Mouse (Mus musculus) heart, postnatal 0 days (tissue): ENCODE measurements around the gene Rtn4rl1. TPM values are rescaled to one million over a fixed set of nuclear protein-coding genes. Genes with fewer than 3 reads are reported as not detected.
A peak's percentile ranks its signal among the peaks of the same experiment; 100 is the strongest.

ENCODE experiments used
- ATAC-seq: fragments of 200-750 bp; cut with Nextera tagmentation; 2 replicates; pipeline ENCODE4 v1.8.0; 2017; ENCODE audit warnings: low read depth, moderate number of reproducible peaks, moderate library complexity; ENCODE audit not compliant: insufficient read depth
- DNase-seq: peaks from one replicate; pipeline ENCODE4 v3.0.0-alpha.2; 2016; ENCODE audit warnings: low spot score
- H3K27ac ChIP-seq: fragments of 300-500 bp; sonication (generic); 2 replicates; pipeline ENCODE4 v1.5.1; 2014; ENCODE audit warnings: low read depth, mild to moderate bottlenecking
- H3K27me3 ChIP-seq: fragments of 300-500 bp; sonication (generic); 2 replicates; pipeline ENCODE4 v1.6.1; 2014; ENCODE audit warnings: low read length, mixed read lengths; ENCODE audit not compliant: control insufficient read depth, insufficient read depth
- H3K36me3 ChIP-seq: fragments of 300-500 bp; sonication (generic); replicated peaks from 2 replicates; pipeline ENCODE4 v1.6.1; 2014; ENCODE audit warnings: low read length, mixed read lengths; ENCODE audit not compliant: control insufficient read depth, insufficient read depth
- H3K4me1 ChIP-seq: fragments of 300-500 bp; sonication (generic); 2 replicates; pipeline ENCODE4 v1.6.1; 2014; ENCODE audit warnings: antibody characterized with exemption; ENCODE audit not compliant: control insufficient read depth, insufficient read depth
- H3K4me2 ChIP-seq: fragments of 300-500 bp; sonication (generic); 2 replicates; pipeline ENCODE4 v1.6.1; 2014; ENCODE audit warnings: low read depth, mild to moderate bottlenecking, low read length, moderate library complexity
- H3K4me3 ChIP-seq: fragments of 300-500 bp; sonication (generic); 2 replicates; pipeline ENCODE4 v1.5.1; 2014; ENCODE audit warnings: low read depth, low read length
- H3K9ac ChIP-seq: fragments of 300-500 bp; sonication (generic); replicated peaks from 2 replicates; pipeline ENCODE4 v1.6.1; 2014; ENCODE audit warnings: low read depth, low read length, mixed read lengths
- H3K9me3 ChIP-seq: fragments of 300-500 bp; sonication (generic); replicated peaks from 2 replicates; pipeline ENCODE4 v1.6.1; 2016; ENCODE audit warnings: low read length; ENCODE audit not compliant: control insufficient read depth
- CTCF ChIP-seq: IDR thresholded peaks from 2 replicates; pipeline ENCODE4 v1.5.1; 2016; ENCODE audit warnings: antibody characterized with exemption, control low read depth, low read depth
- EP300 ChIP-seq: IDR thresholded peaks from 2 replicates; pipeline ENCODE4 v1.6.1; 2016; ENCODE audit warnings: antibody characterized with exemption, low read depth
- WGBS: fragments of 180-500 bp; shearing (Covaris S2); extraction: QIAGEN DNeasy Blood & Tissue Kit; methylation state at CpG from one replicate; pipeline ENCODE4 v1.1.7; 2014; 5-methylcytosine and 5-hydroxymethylcytosine counted together
- polyA plus RNA-seq: library from polyadenylated mRNA; unstranded; fragments of >200 nt; fragmentation: Nextera tagmentation; extraction: Ambion mirVana; gene quantifications from 2 replicates; pipeline ENCODE4 v1.2.1, GENCODE M21; 2015
- total RNA-seq: library from RNA; depleted of rRNA; stranded (reverse); fragments of >200 nt; gene quantifications from 2 replicates; pipeline ENCODE4 v1.2.3, GENCODE M21; 2014; ENCODE audit warnings: low replicate concordance

Rtn4rl1 gene
- total and polyA plus RNA-seq, 2 experiments from 2014 or later: 12.2 to 19.7 TPM

DNA sequence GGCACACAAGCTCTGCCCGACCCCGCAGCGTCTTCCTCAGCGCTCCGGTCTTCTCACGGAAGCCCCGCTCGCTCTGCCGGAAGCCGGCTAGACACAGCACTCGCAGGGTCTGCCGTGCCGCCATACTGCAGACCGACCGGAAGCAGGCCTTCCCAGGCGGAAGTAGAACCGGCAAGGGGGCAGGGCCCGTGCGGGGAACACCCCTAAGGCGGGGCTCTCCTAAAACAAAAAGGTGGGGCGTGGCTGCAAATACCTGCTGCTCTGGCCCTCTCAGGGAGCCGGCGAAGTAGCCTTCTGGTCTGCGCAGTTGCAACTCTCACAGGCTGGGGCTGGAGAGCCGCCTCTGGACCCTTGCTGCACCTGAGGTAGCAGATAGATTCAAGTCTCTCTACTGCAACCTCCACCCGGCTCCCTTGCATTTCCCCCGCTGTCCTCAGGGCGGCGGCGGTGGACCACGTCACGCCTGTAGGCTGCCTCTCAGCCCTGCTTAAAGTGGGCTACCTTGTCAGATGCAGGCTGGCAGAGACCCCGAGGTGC is 14.8 kb upstream of the Rtn4rl1 start, which contains the start of gene Ovca2:
Gene Ovca2, minus strand, starts transcription at position 164 of the 537 bp plus-strand sequence.
- H3K27me3 ChIP-seq: peaks cover 3% of the 10 kb centered on the region; the same call in 1 of the 2 replicates
- peak; percentile 91 for DNase-seq

DNA sequence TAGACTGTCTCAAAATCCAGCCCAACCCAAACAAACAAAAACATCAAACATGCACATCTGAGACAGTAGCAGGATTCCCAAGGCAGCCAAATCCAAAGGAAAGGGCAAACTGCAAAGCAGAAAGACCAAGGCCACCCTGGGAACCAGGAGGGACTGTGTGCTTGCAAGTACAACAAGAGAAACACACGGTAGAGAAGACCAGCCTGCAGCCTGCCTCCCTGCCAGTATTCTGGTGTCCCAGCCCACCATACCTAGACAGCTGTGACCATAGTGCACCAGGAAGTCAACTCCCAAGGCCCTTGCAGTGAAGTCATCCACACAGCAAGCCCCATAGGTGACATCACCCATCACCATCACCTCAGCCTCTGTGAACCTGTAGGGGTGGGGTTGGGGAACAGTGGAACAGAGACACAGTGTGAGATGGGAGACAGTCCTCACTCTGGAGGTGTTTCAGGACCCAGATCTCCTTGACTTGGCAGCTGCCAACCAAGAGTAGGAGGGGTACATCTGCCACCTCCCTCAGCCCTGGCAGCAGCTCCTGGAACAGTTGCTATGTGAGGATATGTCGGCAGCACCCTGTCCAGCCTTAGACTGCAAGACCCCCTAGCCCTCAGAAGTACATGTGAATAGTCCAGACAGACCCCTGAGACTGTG is 9.5 kb upstream of the Rtn4rl1 start:
- DNase-seq (no peak), ATAC-seq (no peak)
- Histone ChIP-seq H3K9ac (no peak overlapping the region), H3K9me3 (no peaks in the 10 kb centered on the region), H3K4me3 (no peak overlapping the region), H3K27me3 (no peaks in the 10 kb centered on the region), H3K27ac (no peak overlapping the region), H3K4me2 (no peak overlapping the region), H3K36me3 (peaks cover 45% of the 10 kb centered on the region), H3K4me1 (0 out of 2 replicates have a peak, but pooled peaks cover 6% of the 10 kb centered on the region)
- 69% methylated on average over 2 of the region's 2 CpGs for WGBS
- no peak for TF ChIP-seq EP300
- TF ChIP-seq CTCF: no peak

More for the DNA sequence above, 14.8 kb upstream of the Rtn4rl1 start, which contains the start of gene Ovca2:
- Histone ChIP-seq H3K4me1 (peaks cover 11% of the 10 kb centered on the region; the same call in 1 of the 2 replicates), H3K4me2 (peak within 1 kb of the TSS; percentile 74), H3K36me3 (peaks cover 32% of the 10 kb centered on the region), H3K9ac (peak within 1 kb of the TSS; percentile 66), H3K27ac (peak within 1 kb of the TSS; percentile 75), H3K9me3 (no peaks in the 10 kb centered on the region), H3K4me3 (peak within 1 kb of the TSS; percentile 67)
- WGBS: under 1% methylated on average over 33 of the region's 33 CpGs
- TF ChIP-seq EP300 (peak; percentile 45), CTCF (peak; percentile 81)
- peak; percentile 95 for ATAC-seq

DNA sequence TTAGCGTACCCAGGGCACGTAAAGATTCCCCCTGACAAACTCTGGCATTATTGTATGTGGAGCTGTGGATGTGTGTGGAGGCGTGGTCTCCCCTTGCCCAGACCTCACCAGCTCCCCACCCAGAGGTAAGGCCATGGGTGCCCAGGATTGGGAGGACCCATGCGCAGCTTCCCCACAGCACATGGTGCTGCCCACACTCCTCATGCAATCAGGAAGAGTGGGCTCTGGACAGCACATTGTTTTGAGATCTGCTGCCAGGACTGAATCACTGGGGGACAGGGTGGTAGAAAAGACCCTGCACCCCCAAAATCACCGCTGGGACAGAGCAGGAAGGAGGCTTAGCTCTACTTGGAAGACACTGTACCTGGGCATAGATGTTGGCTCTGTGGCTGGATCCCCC is 9.0 kb upstream of the Rtn4rl1 start:
- Histone ChIP-seq H3K36me3 (peaks cover 45% of the 10 kb centered on the region), H3K4me3 (no peak overlapping the region), H3K9me3 (no peaks in the 10 kb centered on the region), H3K27me3 (no peaks in the 10 kb centered on the region), H3K9ac (no peak overlapping the region), H3K4me2 (no peak overlapping the region), H3K4me1 (0 out of 2 replicates have a peak, but pooled peaks cover under 1% of the 10 kb centered on the region), H3K27ac (no peak overlapping the region)
- TF ChIP-seq EP300 (no peak), CTCF (no peak)
- ATAC-seq (no peak), DNase-seq (no peak)
- 92% methylated on average over 5 of the region's 5 CpGs for WGBS

DNA sequence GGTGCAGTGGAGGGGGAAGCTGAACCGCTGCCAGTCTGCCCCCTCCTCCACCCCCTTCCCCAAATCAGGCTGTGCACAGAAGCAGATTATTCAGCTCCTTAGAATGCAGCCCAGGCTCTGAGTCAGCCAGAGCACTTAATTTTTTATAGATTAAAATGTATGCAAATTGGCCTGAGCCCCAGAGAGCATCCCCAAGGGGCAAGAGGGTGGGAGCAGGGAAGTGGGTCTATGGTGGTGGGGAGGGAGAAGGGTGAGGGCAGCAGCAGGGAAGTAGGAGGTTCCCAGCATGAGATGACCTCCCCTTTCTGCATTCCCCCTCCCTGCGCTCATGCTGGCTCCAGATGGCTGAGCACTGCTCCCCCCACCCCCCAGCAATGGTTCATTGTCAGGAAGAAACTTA is 8.6 kb upstream of the Rtn4rl1 start:
- H3K36me3 ChIP-seq: peaks cover 45% of the 10 kb centered on the region
- H3K27me3 ChIP-seq: no peaks in the 10 kb centered on the region
- no peaks in the 10 kb centered on the region for H3K4me1 ChIP-seq
- 78% methylated on average over 2 of the region's 2 CpGs for WGBS
- no peak for TF ChIP-seq EP300
- no peak for TF ChIP-seq CTCF
- no peaks in the 10 kb centered on the region for H3K9me3 ChIP-seq
- no peak overlapping the region for H3K4me2 ChIP-seq
- DNase-seq (no peak), ATAC-seq (no peak)
- no peak overlapping the region for H3K27ac ChIP-seq
- no peak overlapping the region for H3K9ac ChIP-seq
- H3K4me3 ChIP-seq: no peak overlapping the region

DNA sequence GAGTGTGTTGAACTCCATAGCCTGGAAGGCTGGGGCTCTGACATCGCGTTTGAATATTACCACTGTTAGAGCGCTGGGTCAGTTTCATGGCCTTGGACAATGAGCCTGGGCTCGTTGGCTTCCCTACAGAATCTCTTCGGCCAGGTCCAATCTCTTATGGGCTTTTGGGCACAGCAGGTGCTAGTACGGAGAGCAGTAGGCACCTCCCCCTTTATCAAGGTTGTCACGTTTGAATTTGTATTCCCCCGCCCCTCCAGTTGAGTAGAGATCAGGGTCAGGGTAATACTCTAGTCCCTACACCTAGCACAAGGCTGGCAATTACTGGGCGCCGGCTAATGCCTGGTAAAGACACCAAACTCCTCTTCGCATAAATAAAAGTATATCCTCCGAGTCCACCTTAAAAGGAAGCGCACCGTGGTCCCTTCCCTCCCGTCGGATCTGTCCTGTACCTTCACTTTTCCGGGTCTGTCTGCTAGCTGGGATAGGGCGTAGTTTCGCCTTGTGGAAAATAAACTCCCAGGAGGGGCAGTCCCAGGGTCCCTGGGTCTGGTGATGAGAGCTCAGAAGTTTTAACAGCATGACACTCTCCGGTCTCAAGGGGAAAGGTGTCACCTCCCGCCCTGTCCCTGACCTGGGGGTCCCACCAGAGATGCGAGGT is 3.7 kb upstream of the Rtn4rl1 start:
- WGBS: under 1% methylated on average over 22 of the region's 22 CpGs
- DNase-seq (no peak), ATAC-seq (0 out of 2 replicates have a peak, but pooled peaks have one; percentile 2)
- peaks cover 4% of the 10 kb centered on the region; the same call in 1 of the 2 replicates for H3K27me3 ChIP-seq
- H3K36me3 ChIP-seq: peaks cover 5% of the 10 kb centered on the region
- H3K4me3 ChIP-seq: peak overlapping the region; percentile 81
- peaks cover 3% of the 10 kb centered on the region; the same call in 1 of the 2 replicates for H3K4me1 ChIP-seq
- H3K9me3 ChIP-seq: no peaks in the 10 kb centered on the region
- H3K4me2 ChIP-seq: peak overlapping the region; percentile 76
- TF ChIP-seq EP300 (no peak), CTCF (no peak)
- H3K9ac ChIP-seq: peak overlapping the region; percentile 49
- H3K27ac ChIP-seq: peak overlapping the region; percentile 49
